Mouse (Mus musculus) right cerebral cortex, adult 18-20 months (tissue): ENCODE results near the gene Pemt.
A peak's percentile ranks its signal among the peaks of the same experiment; 100 is the strongest.
"Not testable (repeated sequence)": the region's sequence is repeated elsewhere in the genome, so short reads cannot be mapped to it uniquely, and the experiment has no call there.

Source experiments
- DNase-seq: peaks from one replicate; pipeline ENCODE4 v3.0.0; 2022; ENCODE audit warnings: mixed read lengths

Gene Pemt

DNA sequence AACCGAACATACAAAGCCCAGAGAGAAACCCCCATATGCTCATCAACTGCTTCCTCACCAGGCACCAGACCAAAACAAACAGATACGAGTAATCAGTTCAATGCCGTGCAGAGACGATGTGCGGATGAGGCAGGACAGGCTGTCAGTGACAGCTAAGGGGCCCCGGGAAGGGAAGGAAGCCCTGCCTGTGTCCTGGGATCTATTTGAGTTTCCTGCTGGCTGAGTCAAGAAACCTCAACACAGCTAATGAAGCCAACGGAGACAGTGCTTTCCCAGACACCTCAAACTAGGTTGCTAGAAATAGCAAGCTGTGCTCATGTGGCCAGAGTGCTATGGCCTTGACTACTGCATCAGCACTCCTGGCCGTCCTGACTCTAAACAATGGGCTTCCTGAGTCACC is 54.9 kb downstream of the Pemt start:
- no peak for DNase-seq

GRCm38 (mm10) chr11:59989406-59989805 is 56.9 kb downstream of the Pemt start:
- DNase-seq, result no peak

GRCm38 (mm10) chr11:59977831-59978230 is 68.5 kb downstream of the Pemt start:
- DNase-seq, result no peak

DNA sequence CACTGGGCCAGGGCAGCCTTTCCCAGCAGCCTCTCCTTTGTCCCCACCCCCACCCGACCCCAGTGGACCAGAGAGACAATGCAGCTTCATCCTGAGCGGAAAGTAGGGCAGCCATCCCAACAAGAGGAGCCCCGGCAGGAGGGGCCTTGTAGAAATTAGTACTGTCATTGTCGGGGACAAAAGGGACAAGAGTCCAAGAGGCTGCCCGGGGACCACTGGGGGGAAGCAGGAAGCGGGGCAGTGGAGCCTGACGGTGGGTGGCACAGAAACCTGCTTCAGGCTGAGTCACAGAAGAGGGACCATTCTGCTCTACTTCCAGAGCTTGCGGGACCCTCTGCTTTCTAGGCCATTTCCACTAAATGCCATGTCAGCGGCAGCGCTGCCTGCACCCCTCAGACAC is 71.0 kb downstream of the Pemt start:
- DNase-seq, result no peak

- no peak for DNase-seq
These were observed 72.9 kb downstream of the Pemt start for GRCm38 (mm10) chr11:59973389-59973788.

GRCm38 (mm10) chr11:59971691-59972090 is 74.6 kb downstream of the Pemt start:
- no peak for DNase-seq

GRCm38 (mm10) chr11:59970780-59971179 is 75.5 kb downstream of the Pemt start:
- DNase-seq, result no peak

GRCm38 (mm10) chr11:59967765-59968164 is 78.5 kb downstream of the Pemt start:
- DNase-seq, result no peak

DNA sequence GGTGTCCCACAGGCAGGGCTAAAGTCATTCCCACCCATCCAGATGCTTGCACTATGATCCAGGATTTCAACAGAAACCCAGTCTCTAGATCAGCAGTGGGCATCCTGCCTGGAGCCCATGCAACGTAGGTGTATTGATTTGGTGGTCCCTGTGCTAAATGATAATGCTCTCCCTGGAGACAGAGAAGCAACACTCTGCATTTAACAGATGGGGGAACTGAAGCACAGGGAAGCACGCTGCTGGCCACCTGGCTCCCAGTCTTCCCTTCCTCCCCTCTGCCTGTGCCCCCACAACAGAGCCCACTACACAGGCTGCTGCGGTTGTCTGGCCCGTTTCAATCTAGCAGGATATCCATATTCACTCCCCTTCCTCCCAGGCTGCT is 80.2 kb downstream of the Pemt start:
- DNase-seq, result no peak

DNA sequence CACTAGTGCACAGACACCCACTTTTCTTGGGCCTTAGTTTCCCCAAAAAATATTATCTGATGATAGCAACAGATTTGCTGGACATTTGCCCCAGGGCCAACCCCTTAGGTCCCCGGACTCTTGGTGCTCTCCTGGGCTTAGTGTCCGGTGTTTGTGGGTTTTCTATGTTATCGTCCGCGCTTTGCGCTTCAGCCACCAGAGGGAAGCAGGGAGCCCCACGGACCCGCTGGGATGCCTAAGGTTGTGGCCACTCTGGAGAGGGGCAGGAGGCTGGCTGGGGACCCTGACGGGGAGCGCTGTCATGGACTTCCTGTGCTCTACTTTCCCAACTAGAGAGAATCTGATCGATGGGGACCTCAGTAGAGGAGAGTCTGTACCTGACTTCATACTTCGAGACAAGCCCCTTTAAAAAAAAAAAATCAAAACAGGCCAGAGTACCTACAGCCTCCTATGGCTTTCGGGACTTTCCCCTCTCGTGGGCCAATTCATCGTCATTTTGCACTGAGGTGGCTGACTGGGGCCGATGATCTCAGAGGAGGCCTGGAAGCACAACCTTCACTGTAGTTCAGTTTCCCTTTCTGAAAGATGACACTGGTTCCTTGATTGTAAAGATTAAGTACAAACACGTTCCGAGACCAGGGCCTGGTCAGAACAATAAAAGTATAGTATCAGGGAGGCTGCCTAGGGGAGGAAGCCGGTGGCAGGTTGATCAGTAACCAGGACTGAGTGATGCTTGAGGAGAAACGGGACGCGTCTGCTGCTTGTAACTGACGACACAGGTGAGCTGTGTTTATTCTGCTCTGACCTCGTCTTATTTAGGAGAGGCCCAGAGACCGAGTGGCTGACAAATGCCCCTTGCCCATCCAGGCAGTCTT is 80.8 kb downstream of the Pemt start:
- DNase-seq, result peak; percentile 63

- DNase-seq, result peak; percentile 79
These were observed 81.5 kb downstream of the Pemt start, which contains the start of gene Rasd1 for GRCm38 (mm10) chr11:59964818-59965217. Rasd1 (minus strand) TSS chr11:59964944.

DNA sequence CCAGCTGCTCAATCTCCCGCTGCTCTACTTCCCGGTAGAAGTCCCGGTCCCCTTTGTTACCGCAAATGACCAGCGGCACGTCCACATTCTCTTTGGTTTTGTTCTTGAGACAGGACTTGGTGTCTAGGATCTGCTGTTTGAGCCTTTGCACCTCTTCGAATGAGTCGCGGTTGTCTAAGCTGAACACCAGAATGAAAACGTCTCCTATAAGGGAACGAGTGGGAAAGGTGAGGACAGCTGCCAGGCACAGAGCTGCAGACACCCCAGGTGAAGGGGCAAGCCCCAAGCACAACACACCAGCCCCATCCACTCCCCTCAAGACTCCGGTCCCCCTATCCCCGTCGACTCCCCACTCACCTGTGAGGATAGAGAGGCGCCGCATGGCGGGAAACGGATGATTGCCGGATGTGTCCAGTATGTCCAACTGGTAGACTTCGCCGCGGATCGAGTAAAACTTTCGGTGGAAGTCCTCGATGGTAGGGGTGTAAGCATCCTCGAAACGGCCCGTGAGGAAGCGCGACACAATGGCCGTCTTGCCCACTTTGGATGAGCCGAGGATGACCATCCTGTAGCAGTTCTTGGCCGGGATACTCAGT is 82.0 kb downstream of the Pemt start:
- DNase-seq, result no peak

DNA sequence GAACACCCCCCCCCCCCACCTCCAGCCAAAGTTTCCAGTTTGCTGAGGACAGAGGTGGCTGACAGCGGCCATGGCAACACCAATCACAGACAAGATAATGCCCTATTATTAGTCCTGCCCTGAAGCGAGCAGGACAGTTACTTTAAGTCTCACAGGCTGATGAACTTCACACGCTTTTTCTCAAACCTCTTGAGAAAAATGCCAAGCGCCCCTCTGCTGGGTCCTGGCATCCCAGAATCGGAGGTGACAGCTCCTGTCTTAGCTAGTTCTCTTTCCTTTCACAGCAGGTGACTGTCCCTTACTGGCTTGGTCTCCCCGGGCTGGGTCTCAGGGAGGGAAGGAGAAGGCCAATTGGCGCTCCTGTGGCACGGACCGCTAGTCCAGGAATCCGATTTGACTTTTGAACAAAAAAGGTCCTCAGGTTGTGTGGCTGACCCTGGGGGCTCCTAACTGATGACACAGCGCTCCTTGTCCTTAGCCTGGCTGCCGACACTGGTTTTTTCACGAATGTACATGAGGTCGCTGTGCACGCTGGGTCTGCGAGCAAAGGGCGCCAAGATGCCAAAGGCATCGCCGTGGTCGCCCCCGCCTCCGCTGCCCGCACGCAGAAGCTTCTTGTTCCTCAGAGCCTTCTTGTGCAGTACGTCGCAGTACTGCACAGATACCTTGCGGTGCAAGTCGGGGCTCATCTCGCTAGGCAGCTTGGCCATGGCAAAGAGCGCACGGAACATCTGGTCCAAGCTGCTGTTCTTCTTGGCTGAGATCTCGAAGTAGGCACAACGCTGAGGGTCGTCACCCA is 82.7 kb downstream of the Pemt start:
- no peak for DNase-seq

GRCm38 (mm10) chr11:59962590-59962989 is 83.7 kb downstream of the Pemt start:
- DNase-seq, result no peak

GRCm38 (mm10) chr11:59961338-59961875 is 84.9 kb downstream of the Pemt start:
- DNase-seq, result no peak

- no peak for DNase-seq
These were observed 85.6 kb downstream of the Pemt start for GRCm38 (mm10) chr11:59960476-59961337.

GRCm38 (mm10) chr11:59959453-59959852 is 86.8 kb downstream of the Pemt start:
- no peak for DNase-seq

- DNase-seq, result no peak
These were observed 89.5 kb downstream of the Pemt start for GRCm38 (mm10) chr11:59956749-59957148.

- DNase-seq, result no peak
These were observed 93.4 kb downstream of the Pemt start for GRCm38 (mm10) chr11:59952892-59953291.

GRCm38 (mm10) chr11:59948401-59948767 is 97.9 kb downstream of the Pemt start:
- DNase-seq, result no peak

GRCm38 (mm10) chr11:59947752-59948400 is 98.4 kb downstream of the Pemt start, which contains the start of gene Med9:
Med9 (plus strand) TSS chr11:59948206.
- DNase-seq, result peak; percentile 96

- DNase-seq, result not testable (repeated sequence)
These were observed 101.4 kb downstream of the Pemt start for GRCm38 (mm10) chr11:59944855-59945254.
